Mouse (Mus musculus): ENCODE measurements at regions not wholly inside any gene's neighbourhood (a gene's known extent, or its start where the extent isn't known, plus 50 kb on each side); places are given as distances from the start of the nearest gene placed in this dataset.

GRCm38 (mm10) chr1:90424066-90424821, 178.5 kb upstream of the Cops8 start:
- Histone ChIP-seq H3K4me1 (ENCODE audit: control insufficient read depth, insufficient read depth, low read length) (0 out of 2 replicates have a peak, but pooled peaks cover 8% of the 10 kb centered on the region), H3K27ac (ENCODE audit: insufficient read depth, low read depth, low read length) (peak overlapping the region; percentile 37), H3K36me3 (ENCODE audit: control insufficient read depth, insufficient read depth, low read length) (no peaks in the 10 kb centered on the region), H3K27me3 (replicated peaks; ENCODE audit: control insufficient read depth, insufficient read depth, low read length) (no peaks in the 10 kb centered on the region), H3K4me3 (ENCODE audit: insufficient read depth, low read depth, low read length) (no peak overlapping the region)
- TF ChIP-seq CTCF (conservative IDR thresholded peaks at IDR 0.05; ENCODE audit: insufficient read depth, insufficient read length, low read depth, low read length) = no peak
- no peak for TF ChIP-seq POLR2A (IDR thresholded peaks at IDR 0.05; ENCODE audit: low read depth, low read length)
- 17% methylated on average over 13 of the region's 13 CpGs for WGBS
- DNase-seq = peak; percentile 59

DNA sequence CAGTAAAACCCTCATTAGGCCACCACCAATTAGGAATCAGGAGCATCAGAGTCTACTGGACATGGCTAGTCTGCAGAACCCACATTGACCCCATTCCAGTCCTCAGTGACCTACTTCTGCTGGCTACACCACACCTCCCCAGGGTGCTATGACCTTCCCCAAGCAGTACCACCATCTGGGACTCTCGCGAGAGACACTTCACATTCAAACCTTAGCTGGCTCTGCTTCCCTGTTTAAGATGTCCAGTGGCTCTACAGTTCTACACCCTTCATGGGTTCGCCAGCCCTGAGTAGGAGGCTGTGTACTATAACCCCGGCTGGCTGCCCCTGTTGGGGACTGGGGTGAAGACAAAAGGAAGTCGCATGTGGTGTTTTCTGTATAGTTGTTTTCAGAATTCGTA, 174.4 kb upstream of the Cops8 start:
- Histone ChIP-seq H3K4me3 (ENCODE audit: insufficient read depth, low read depth, low read length) (no peak overlapping the region), H3K4me1 (ENCODE audit: control insufficient read depth, insufficient read depth, low read length) (0 out of 2 replicates have a peak, but pooled peaks cover 8% of the 10 kb centered on the region), H3K27ac (ENCODE audit: insufficient read depth, low read depth, low read length) (no peak overlapping the region), H3K27me3 (replicated peaks; ENCODE audit: control insufficient read depth, insufficient read depth, low read length) (no peaks in the 10 kb centered on the region), H3K36me3 (ENCODE audit: control insufficient read depth, insufficient read depth, low read length) (no peaks in the 10 kb centered on the region)
- TF ChIP-seq CTCF (conservative IDR thresholded peaks at IDR 0.05; ENCODE audit: insufficient read depth, insufficient read length, low read depth, low read length) (no peak), POLR2A (IDR thresholded peaks at IDR 0.05; ENCODE audit: low read depth, low read length) (no peak)
- no peak for DNase-seq
- WGBS = 87% methylated on average over 6 of the region's 6 CpGs

GRCm38 (mm10) chr1:90428774-90429173, 174.0 kb upstream of the Cops8 start:
- no peaks in the 10 kb centered on the region for H3K36me3 ChIP-seq (ENCODE audit: control insufficient read depth, insufficient read depth, low read length)
- H3K4me3 ChIP-seq (ENCODE audit: insufficient read depth, low read depth, low read length) = no peak overlapping the region
- no peaks in the 10 kb centered on the region for H3K27me3 ChIP-seq (replicated peaks; ENCODE audit: control insufficient read depth, insufficient read depth, low read length)
- no peak overlapping the region for H3K27ac ChIP-seq (ENCODE audit: insufficient read depth, low read depth, low read length)
- 52% methylated on average over 7 of the region's 7 CpGs for WGBS
- no peak for TF ChIP-seq CTCF (conservative IDR thresholded peaks at IDR 0.05; ENCODE audit: insufficient read depth, insufficient read length, low read depth, low read length)
- no peak for TF ChIP-seq POLR2A (IDR thresholded peaks at IDR 0.05; ENCODE audit: low read depth, low read length)
- no peak for DNase-seq
- 0 out of 2 replicates have a peak, but pooled peaks cover 7% of the 10 kb centered on the region for H3K4me1 ChIP-seq (ENCODE audit: control insufficient read depth, insufficient read depth, low read length)

DNA sequence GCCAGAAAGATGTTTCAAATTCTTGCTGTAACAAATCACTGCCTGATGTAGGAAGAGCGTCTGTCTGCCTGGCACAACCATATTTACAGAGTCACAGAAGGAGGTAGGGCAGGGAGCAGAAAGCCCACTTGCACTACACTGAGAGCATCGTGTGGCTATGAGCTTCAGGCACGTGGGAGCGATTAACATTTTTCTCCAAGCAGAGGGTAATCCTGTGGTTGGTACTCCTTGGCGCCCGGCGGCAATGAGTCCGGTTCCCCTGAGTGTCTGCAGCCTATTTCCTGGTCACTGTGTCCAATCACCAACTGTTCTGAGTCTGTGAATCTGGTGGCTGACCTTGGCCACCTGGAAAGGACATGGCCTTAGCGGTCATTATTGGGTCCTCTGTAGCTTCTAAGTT, 172.3 kb upstream of the Cops8 start:
- Histone ChIP-seq H3K4me1 (ENCODE audit: control insufficient read depth, insufficient read depth, low read length) (no peaks in the 10 kb centered on the region), H3K27me3 (replicated peaks; ENCODE audit: control insufficient read depth, insufficient read depth, low read length) (no peaks in the 10 kb centered on the region), H3K4me3 (ENCODE audit: insufficient read depth, low read depth, low read length) (no peak overlapping the region), H3K36me3 (ENCODE audit: control insufficient read depth, insufficient read depth, low read length) (no peaks in the 10 kb centered on the region), H3K27ac (ENCODE audit: insufficient read depth, low read depth, low read length) (no peak overlapping the region)
- no peak for TF ChIP-seq CTCF (conservative IDR thresholded peaks at IDR 0.05; ENCODE audit: insufficient read depth, insufficient read length, low read depth, low read length)
- TF ChIP-seq POLR2A (IDR thresholded peaks at IDR 0.05; ENCODE audit: low read depth, low read length) = no peak
- DNase-seq = no peak
- 94% methylated on average over 9 of the region's 9 CpGs for WGBS

- H3K27ac ChIP-seq (ENCODE audit: insufficient read depth, low read depth, low read length) = no peak overlapping the region
- H3K4me1 ChIP-seq (ENCODE audit: control insufficient read depth, insufficient read depth, low read length) = no peaks in the 10 kb centered on the region
- no peaks in the 10 kb centered on the region for H3K27me3 ChIP-seq (replicated peaks; ENCODE audit: control insufficient read depth, insufficient read depth, low read length)
- TF ChIP-seq POLR2A (IDR thresholded peaks at IDR 0.05; ENCODE audit: low read depth, low read length) = no peak
- TF ChIP-seq CTCF (conservative IDR thresholded peaks at IDR 0.05; ENCODE audit: insufficient read depth, insufficient read length, low read depth, low read length) = no peak
- no peak overlapping the region for H3K4me3 ChIP-seq (ENCODE audit: insufficient read depth, low read depth, low read length)
- H3K36me3 ChIP-seq (ENCODE audit: control insufficient read depth, insufficient read depth, low read length) = no peaks in the 10 kb centered on the region
- no peak for DNase-seq
- 48% methylated on average over 6 of the region's 6 CpGs for WGBS
These were observed 171.0 kb upstream of the Cops8 start for GRCm38 (mm10) chr1:90431783-90432182.

- Histone ChIP-seq H3K36me3 (ENCODE audit: control insufficient read depth, insufficient read depth, low read length) (no peaks in the 10 kb centered on the region), H3K27me3 (replicated peaks; ENCODE audit: control insufficient read depth, insufficient read depth, low read length) (no peaks in the 10 kb centered on the region), H3K4me1 (ENCODE audit: control insufficient read depth, insufficient read depth, low read length) (no peaks in the 10 kb centered on the region), H3K27ac (ENCODE audit: insufficient read depth, low read depth, low read length) (no peak overlapping the region), H3K4me3 (ENCODE audit: insufficient read depth, low read depth, low read length) (no peak overlapping the region)
- DNase-seq = no peak
- WGBS = 90% methylated on average over 5 of the region's 5 CpGs
- TF ChIP-seq CTCF (conservative IDR thresholded peaks at IDR 0.05; ENCODE audit: insufficient read depth, insufficient read length, low read depth, low read length) = no peak
- TF ChIP-seq POLR2A (IDR thresholded peaks at IDR 0.05; ENCODE audit: low read depth, low read length) = no peak
These were observed 168.9 kb upstream of the Cops8 start for GRCm38 (mm10) chr1:90433911-90434310.

- WGBS = 30% methylated on average over 1 of the region's 1 CpGs
- no peaks in the 10 kb centered on the region for H3K36me3 ChIP-seq (ENCODE audit: control insufficient read depth, insufficient read depth, low read length)
- TF ChIP-seq POLR2A (IDR thresholded peaks at IDR 0.05; ENCODE audit: low read depth, low read length) (no peak), CTCF (conservative IDR thresholded peaks at IDR 0.05; ENCODE audit: insufficient read depth, insufficient read length, low read depth, low read length) (no peak)
- no peaks in the 10 kb centered on the region; the same call in 1 of the 2 replicates for H3K4me1 ChIP-seq (ENCODE audit: control insufficient read depth, insufficient read depth, low read length)
- no peak for DNase-seq
- no peaks in the 10 kb centered on the region for H3K27me3 ChIP-seq (replicated peaks; ENCODE audit: control insufficient read depth, insufficient read depth, low read length)
- no peak overlapping the region for H3K27ac ChIP-seq (ENCODE audit: insufficient read depth, low read depth, low read length)
- no peak overlapping the region for H3K4me3 ChIP-seq (ENCODE audit: insufficient read depth, low read depth, low read length)
These were observed 162.1 kb upstream of the Cops8 start for GRCm38 (mm10) chr1:90440638-90441037.

Data from kidney, adult 2 months (tissue).